Mouse (Mus musculus): ENCODE measurements at regions not wholly inside any gene's neighbourhood (a gene's known extent, or its start where the extent isn't known, plus 50 kb on each side); places are given as distances from the start of the nearest gene placed in this dataset.

DNA sequence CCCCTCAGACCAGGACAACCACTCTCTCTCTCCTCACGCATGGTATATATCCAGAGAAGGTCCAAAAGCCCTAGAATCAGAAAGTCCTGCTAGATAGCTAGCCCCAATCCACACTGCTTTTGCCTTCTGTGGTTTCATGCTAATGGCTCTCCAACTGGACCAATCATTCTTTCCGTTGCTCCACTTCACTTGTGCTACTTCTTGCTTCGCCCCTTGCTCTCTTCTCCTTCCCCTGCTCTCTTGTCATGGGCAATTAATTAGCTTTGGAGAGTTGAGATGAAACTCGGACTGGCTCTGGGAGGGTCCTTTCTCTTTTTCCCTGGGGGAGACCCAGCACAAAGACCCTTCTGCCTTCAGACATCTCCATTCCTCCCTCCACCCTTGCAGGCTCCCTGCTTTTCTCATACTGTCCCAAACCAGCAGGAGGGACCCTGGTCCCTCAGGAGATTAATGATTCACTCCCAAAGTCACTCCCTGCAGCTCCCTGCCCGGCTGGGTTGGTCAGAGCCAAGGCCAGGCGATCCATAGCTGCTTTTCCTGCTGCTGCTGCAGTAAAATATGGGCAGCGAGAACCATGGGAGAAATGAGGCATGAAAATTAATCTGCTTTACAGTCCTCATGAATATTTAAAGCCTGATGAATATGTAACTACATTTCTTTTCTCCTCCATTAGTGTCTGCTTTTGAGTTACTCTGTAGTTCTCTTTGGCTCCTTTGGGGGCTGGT is 113.7 kb upstream of the Thy1 start:
- DNase-seq (ENCODE audit: extremely low read depth, low read depth) = no peak

GRCm38 (mm10) chr9:43930037-43930404 is 113.2 kb upstream of the Thy1 start:
- DNase-seq (ENCODE audit: extremely low read depth, low read depth) = no peak

- no peak for DNase-seq (ENCODE audit: extremely low read depth, low read depth)
Observed at GRCm38 (mm10) chr9:43930476-43930875, 112.7 kb upstream of the Thy1 start.

DNA sequence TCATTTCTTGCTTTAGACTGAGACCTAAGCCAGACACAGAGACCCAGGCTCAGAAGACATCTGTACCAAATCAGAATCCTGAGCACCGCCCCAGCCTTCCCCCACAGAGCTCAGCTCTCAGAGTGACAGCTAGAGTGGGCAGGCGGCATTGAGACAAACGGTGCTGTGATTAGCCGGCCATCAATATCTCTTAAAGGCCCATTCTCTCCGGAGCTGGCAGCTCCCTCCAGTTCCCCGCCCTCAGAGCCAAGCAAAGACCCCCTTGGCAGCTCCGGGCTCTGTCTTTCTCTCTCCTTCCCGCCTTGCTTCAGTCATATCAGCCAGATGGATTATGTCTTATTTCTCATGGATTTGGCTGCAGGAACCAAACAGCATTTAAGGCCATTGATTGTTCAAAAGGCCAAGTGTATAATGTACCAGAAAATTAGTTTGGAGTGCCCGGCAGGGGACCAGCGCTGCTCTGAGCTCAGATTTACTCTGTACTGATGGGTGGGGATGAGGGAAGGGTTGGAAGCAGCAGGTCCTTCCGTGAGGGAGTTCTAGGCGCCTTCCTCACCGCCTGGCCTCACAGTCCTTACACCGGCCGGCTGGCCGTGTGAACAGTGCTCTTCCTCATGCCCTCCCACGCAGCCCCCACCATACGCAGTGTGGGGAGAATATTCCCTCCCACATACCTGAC is 109.0 kb upstream of the Thy1 start:
- DNase-seq (ENCODE audit: extremely low read depth, low read depth) = no peak

GRCm38 (mm10) chr9:43934691-43935064 is 108.5 kb upstream of the Thy1 start:
- no peak for DNase-seq (ENCODE audit: extremely low read depth, low read depth)

- no peak for DNase-seq (ENCODE audit: extremely low read depth, low read depth)
Observed at GRCm38 (mm10) chr9:43939336-43939735, 103.8 kb upstream of the Thy1 start.

GRCm38 (mm10) chr9:43942147-43942546 is 101.0 kb upstream of the Thy1 start:
- no peak for DNase-seq (ENCODE audit: extremely low read depth, low read depth)

DNA sequence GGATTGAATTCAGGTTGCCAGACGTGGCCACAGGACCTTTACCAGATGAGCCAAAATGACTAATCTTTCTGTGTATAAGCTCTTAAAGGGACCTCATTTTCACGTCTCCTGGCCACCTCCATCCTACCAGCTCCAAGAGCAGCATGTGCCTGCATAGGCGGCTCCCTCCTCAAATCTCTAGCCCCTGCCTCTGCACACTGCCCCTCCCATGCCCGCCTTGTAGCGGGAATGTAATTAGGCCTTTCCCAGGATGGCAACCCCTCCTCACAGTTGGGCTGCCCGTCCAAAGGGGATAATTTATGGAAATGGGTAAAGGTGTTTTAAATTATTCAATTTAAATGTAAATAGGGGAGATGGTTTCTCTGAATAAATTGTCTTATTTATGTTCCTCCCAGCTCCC is 99.7 kb upstream of the Thy1 start:
- no peak for DNase-seq (ENCODE audit: extremely low read depth, low read depth)

DNA sequence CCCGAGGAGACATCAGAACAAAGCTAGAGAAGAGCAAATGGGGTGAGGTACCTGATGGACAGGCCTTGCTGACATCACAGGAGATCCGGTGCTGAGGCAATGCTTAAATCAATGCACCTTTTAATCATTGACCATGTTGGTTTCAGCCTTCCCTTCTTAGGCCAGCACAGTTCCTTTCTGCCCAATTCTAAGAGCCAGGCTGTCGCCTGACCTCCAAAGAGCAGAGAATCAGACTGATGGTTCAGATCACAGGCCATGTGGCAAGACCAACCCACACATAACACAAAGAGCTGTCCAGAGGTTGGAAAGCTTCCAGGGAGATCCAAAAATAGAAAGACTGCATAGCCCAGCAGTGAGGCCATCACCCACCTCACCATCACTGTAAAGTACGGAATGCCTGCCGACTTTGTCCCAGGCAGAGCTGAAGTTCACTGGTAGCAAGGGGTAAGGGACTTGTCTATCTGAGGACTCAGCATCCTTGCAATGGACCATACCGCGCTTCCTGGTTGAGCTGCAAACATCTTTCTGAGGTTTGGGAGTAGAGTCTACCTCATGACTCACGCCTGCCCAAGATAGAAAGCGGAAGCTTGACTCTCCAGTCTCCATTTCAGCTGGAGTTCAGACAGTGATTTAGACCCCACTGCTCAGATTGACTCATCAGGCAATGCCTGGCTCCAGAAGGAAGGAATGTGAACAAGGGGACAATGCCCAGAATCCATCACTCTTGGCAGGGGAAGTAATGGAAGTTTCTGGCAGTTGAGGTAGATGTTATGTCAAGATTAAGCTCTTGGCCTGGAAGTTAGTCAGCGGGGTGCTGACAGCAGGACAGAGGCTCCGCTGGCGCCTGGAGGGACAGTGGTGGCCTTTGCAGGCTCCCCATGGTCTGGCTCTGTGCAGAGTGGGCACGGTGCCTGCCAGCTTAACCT is 98.1 kb upstream of the Thy1 start:
- no peak for DNase-seq (ENCODE audit: extremely low read depth, low read depth)

- DNase-seq (ENCODE audit: extremely low read depth, low read depth) = no peak
Observed at GRCm38 (mm10) chr9:43945997-43946649, 97.1 kb upstream of the Thy1 start.

GRCm38 (mm10) chr9:43947089-43947488 is 96.1 kb upstream of the Thy1 start:
- no peak for DNase-seq (ENCODE audit: extremely low read depth, low read depth)

GRCm38 (mm10) chr9:43947490-43948150 is 95.6 kb upstream of the Thy1 start:
- DNase-seq (ENCODE audit: extremely low read depth, low read depth) = no peak

DNA sequence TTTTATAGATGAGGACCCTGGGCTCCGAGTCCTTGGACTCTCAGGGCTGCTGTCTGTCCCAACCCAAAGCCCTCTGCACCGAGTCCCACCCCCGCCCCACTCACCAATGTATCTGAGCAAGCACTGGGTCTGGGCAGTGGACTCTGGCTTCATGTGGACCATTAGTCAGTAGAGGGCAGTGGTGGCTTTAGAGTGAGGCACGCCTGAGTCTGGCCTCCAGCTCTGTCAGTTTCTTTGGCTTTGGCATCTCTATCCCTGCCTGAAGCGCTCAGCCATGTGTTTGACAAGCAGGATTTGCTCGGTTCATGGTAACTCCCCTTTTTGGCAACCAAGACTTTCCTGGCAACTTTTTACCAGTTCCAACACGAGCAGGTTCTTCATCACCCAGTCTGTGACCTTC is 90.1 kb upstream of the Thy1 start:
- no peak for DNase-seq (ENCODE audit: extremely low read depth, low read depth)

DNA sequence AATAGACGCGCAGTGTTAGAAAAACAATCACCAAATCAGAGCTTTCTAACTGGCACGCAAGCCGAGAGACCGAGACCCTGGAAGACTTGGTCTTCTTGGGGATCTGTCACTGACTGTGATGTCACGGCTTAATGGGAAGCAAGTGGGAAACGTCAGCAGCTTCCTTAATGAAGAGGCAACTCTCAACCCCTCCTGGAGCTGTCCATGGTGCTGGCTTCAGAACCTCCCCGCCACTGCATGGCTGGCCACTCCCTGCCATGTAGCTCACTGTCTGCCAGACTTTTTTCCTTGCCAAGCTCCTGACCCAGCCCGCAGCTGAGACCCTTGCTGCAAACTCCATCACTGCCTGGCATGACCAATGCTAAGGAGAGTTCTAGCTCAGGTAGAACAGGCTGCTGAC is 83.6 kb upstream of the Thy1 start:
- DNase-seq (ENCODE audit: extremely low read depth, low read depth) = no peak

GRCm38 (mm10) chr9:43961431-43961830 is 81.8 kb upstream of the Thy1 start:
- no peak for DNase-seq (ENCODE audit: extremely low read depth, low read depth)

- no peak for DNase-seq (ENCODE audit: extremely low read depth, low read depth)
Observed at GRCm38 (mm10) chr9:43965171-43965570, 78.0 kb upstream of the Thy1 start.

DNA sequence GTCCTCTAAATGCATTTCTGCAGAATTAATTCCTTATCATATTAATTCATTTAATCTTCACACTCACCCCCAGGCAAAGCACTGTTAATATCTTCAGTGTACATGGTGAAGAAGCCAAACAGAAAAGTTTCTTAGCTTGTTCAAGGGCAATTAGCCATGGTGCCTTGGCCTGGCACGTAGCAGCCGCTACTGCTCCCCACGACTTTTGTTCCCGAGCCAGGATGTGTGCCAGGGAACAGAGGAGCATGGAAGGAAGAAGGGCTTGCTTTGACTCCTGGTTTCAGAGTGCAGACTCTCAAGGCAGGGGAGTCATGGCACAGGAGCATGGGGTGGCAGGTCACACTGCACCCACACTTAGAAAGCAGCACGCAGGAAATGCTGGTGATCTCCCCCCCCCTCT is 77.4 kb upstream of the Thy1 start:
- no peak for DNase-seq (ENCODE audit: extremely low read depth, low read depth)

DNA sequence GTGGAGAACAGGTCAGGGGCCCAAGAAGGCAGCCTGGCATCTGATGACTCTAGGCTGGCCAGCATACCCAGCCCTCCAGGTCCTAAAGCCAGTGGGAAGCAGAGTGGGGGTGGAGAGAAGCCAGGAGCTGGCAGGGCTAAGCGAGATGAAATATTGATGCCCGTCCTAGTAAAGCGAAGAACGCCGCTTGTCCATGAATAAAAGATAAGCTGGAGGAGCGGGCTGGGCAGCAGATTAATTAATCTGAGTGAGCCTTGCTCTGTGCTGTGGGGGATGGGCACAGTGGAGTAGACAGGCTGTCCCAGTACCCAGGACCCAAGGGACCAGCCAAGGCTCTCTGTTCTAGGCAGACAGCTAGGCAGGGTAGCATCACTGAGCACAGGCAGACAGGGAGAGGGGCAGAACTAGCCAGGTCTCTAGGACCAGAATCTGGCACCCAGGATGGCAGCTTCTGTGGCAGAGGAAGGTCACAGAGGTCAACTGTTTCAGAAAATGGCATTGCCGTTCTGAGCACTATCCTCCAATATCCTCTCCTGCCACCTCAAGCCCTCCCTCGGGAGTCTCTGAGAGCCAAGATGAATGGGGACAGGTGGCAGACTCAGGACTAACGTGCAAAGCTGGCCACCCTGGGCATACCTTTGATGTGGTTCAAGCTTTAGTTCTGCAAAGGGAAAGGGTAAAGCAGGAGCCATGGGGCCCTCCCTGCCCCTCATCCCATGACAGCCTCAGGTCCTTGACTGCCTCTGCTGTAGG is 73.0 kb upstream of the Thy1 start:
- DNase-seq (ENCODE audit: extremely low read depth, low read depth) = no peak

DNA sequence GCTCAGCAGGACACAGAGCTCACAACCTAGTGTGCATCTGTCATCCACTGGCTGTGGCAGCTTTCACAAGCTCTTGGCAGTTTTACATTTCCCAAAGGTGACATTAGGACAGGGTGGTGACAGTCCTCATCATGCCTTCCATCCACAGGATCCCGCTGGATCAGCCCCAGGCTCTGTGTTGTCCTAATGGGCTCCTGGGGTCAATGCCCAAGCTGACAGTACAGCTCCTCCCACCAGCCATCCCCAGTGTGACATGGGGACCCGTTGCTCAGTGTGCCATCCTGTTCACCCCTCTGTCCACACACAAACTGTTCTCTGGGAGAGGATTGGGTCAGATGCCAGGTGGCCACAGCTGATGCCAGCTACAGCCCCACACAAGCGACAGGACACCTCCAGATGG is 72.3 kb upstream of the Thy1 start:
- no peak for DNase-seq (ENCODE audit: extremely low read depth, low read depth)

GRCm38 (mm10) chr9:43972290-43972689 is 70.9 kb upstream of the Thy1 start:
- peak; percentile 37 for DNase-seq (ENCODE audit: extremely low read depth, low read depth)
